Mouse (Mus musculus): ENCODE results near the gene Tmcc2.

Gene Tmcc2

GRCm38 (mm10) chr1:132391580-132392022 is 520 bp upstream of the Tmcc2 start:
- in situ Hi-C loops (cut with MboI; ENCODE audit: low sequenced_read_pairs), result no loop called here

DNA sequence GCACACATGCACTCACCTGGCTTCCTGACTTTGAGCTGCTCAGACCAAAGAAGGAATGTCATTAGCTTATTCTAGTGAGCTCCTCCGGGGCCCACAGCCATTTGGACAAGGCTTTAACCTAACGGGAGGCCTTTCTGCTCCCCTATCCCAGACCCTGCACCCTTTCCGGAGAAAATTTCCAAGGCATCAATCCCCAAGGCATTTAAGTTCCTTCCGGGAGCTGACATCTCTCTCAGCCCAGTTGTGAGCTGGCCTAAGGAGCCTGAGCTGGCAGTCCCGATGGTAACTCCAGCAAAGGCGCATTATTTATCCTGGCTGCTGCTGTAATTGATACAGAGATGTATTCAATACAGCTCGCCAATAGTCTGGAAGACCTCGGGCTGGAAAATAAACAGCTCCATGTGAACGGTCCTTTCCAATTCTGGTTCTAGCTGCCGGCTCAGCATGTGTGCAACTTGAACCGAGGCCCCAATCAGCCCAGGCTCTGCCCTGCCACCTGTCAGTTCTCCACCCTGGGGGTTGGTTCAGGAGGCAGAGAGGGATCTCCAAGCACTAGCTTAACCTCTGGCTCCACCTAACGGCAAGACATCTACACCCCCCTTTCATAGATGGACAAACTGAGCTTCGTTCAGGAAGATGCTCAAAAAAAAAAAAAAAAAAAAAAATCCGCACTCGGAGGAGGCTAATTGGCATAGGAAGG is 1.0 kb downstream of the Tmcc2 start:
- in situ Hi-C loops (cut with MboI; ENCODE audit: low sequenced_read_pairs), result no loop called here

DNA sequence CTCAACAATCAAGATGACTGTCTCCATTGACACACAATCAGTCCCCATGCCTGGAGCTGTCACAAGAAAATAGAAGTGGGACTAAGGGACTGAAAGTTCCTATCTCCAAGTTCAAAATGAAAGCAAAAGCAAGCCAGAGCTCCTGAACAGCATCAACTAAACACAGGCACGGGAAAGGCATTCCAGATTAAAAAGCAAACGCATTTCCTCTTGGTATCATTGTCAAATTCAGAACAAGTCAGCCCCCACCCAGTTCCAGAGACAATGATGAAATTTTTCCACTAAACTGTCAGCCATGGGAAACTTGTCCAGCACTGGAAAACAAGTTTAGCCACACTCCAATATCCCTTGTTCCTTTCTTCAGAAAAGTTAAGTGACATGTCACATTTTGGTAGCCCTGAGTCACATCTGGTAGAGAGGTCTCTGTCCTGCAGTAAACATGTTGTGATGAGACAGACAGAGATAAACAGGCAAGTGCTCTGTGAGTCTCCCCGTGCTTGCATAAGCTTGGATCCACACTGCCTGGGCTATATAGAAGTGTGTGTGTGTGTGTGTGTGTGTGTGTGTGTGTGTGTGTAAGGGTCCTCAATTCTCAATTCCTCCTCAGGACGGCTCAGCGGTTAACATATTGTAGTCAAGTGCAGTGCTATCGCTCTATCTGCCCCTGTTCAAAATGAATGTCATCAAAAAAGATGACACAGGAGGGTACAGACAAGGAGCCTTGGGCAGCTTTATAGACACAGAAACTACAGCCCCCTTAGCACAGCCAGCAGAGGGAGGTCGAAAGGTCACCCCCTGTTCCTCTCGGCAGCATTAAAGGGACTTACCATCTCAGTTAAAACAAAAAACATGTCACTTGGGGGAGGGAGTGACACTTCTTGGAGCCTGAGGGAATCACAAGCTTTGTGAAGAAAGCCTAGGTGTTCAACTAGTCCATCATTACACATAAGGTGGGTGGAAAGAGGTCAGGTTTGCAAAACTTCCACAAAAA is 2.0 kb downstream of the Tmcc2 start:
- in situ Hi-C loops (cut with MboI; ENCODE audit: low sequenced_read_pairs), result no loop called here

GRCm38 (mm10) chr1:132387943-132388342 is 3.1 kb downstream of the Tmcc2 start:
- in situ Hi-C loops (cut with MboI; ENCODE audit: low sequenced_read_pairs), result no loop called here

DNA sequence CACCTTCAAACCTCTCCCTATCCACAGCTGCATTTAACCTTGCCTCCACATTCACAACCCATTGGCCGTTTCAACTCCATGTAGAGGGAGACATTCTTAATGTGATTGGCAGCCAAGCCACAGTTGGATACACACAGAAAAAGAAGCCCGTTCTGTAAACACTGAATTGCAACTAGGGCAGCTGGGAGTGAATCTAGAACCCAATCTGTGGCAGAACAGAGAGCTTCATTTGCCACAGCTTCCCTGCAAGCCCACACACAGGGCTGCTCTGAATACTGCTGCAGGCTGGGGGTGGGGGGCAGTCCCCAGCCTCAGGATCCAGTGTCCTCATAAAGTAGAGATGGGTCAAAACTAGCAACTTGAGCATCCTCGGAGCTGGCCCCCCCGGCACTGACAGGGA is 4.8 kb downstream of the Tmcc2 start:
- in situ Hi-C loops (cut with MboI; ENCODE audit: low sequenced_read_pairs), result no loop called here

GRCm38 (mm10) chr1:132385711-132386110 is 5.4 kb downstream of the Tmcc2 start:
- in situ Hi-C loops (cut with MboI; ENCODE audit: low sequenced_read_pairs), result no loop called here

GRCm38 (mm10) chr1:132385266-132385665 is 5.8 kb downstream of the Tmcc2 start:
- in situ Hi-C loops (cut with MboI; ENCODE audit: low sequenced_read_pairs), result no loop called here

GRCm38 (mm10) chr1:132384001-132384554 is 7.0 kb downstream of the Tmcc2 start:
- in situ Hi-C loops (cut with MboI; ENCODE audit: low sequenced_read_pairs), result no loop called here

DNA sequence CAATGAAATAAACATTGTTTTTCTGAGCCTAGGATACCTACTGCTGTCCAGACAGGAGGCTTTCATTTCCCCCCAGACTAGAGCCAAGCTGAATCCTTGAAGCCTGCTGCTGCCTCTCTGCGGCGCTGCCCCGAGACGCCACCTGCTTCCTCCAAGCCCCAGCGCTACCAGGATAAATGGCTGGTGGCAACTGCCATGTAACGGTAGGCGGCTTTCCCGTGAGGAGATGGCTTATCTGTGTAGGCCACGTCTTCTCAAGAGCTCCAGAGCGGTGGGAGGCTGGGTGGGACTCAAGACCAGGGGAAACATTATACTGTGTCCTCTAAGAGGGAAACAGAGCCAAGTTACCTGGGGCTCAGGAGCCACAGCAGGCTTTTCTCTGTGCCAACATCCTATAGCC is 9.2 kb downstream of the Tmcc2 start:
- in situ Hi-C loops (cut with MboI; ENCODE audit: low sequenced_read_pairs), result no loop called here

DNA sequence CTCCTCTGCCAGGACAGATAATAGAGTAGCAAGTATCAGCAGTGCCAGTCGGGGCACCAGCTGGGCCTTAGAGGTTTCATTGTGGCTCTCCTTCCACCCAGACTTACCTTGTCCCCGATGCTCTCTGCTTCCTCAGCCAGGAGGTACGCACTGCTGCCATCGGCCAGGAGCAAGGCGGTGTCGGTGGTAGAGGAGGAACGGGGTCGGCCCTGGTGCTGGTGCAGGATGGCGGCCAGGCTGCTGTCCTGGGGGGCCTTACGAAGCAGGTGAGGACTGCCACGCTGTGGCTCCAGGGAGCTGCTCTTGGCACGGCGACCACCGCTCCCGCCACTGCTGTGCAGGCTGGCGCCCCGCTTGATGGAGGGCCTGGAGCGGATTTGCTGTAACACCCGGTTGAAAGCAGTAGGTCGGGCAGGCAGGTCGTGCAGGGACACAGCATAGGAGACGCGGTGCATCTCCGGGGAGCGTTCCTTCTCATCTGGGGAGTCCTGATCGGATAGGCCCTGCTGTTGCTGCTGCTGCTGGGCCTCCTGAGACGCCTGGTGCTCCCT is 10.5 kb downstream of the Tmcc2 start:
- in situ Hi-C loops (cut with MboI; ENCODE audit: low sequenced_read_pairs), result no loop called here

DNA sequence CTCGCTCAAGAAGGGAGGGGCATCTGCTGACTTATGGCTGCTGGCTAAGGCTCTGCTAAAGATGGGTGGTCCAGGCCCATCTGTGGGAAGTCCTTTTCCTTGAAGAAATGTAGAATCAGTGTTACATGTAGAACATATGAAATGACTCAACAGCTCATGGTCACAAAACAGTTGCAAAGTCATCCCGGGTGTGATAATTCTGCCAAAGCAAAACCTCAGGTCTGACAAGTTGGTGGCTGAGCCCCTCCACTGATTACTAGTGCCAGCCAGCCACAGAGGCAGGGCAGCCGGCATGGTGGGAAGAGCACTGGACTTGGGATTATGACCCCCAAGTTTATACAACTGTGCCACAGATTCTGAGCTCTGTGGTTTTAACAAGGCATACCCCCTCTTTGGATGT is 13.3 kb downstream of the Tmcc2 start:
- in situ Hi-C loops (cut with MboI; ENCODE audit: low sequenced_read_pairs), result no loop called here

GRCm38 (mm10) chr1:132377055-132377365 is 14.1 kb downstream of the Tmcc2 start:
- in situ Hi-C loops (cut with MboI; ENCODE audit: low sequenced_read_pairs), result no loop called here

DNA sequence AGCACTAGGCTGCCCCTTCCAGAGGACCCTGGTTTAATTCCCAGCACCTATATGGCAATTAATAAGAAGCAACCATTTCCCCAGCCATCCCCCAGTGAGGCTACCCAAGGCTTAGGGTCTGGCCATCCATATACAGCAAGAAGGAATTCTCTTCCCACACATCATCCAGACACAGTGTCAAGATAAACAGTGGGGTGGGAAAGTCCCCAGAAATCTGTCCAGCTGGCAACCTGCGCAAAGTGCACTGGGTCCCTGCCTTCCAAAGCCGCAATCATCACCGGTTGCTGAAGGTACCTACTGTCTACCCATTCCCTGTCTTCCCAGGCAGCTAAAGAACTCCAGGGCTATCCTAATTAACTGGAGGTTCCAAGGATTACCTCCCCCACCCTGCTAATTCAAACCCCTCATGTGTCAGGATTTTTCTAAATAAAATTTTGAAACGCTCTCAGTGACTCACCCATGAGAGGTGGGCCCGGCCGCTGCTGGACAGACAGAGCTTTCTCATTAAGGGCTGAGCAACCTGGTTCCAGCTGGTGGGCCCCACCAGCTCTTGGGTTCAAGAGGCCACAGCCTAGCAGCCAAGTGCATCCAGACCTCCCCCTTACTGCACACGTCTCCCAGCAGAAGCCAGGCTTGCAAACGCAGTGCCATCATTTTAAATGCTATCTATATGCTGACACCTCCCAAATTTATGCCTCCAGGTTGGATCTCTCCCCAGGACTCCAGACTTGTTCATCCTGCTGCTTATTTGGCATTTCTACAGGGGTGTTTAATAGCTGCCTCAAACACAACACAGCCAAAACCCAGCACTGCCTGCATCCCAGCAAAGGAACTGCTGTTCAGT is 14.6 kb downstream of the Tmcc2 start:
- in situ Hi-C loops (cut with MboI; ENCODE audit: low sequenced_read_pairs), result no loop called here

GRCm38 (mm10) chr1:132375256-132375655 is 15.8 kb downstream of the Tmcc2 start:
- in situ Hi-C loops (cut with MboI; ENCODE audit: low sequenced_read_pairs), result no loop called here

DNA sequence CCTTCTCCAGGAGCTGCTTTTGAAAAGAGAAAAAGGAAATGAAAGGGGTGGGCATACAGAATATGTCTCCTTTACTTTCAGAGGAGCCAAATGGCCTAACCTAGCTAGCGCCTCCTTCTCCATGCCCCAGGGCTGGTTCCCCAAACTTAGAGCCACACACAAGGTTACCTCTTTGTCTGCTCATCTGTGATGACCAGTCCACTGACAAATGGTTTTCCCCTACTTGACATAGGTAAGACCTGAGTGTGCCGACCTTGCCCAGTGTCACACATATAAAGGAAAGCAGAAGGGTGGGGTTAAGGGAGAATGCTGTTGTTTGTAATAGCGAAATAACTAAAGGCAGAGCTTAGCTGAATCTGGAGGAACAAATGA is 16.2 kb downstream of the Tmcc2 start:
- in situ Hi-C loops (cut with MboI; ENCODE audit: low sequenced_read_pairs), result no loop called here

- in situ Hi-C loops (cut with MboI; ENCODE audit: low sequenced_read_pairs), result no loop called here
Observed at GRCm38 (mm10) chr1:132374140-132374872, 16.8 kb downstream of the Tmcc2 start.

- in situ Hi-C loops (cut with MboI; ENCODE audit: low sequenced_read_pairs), result no loop called here
Observed at GRCm38 (mm10) chr1:132372896-132373534, 18.1 kb downstream of the Tmcc2 start.

- in situ Hi-C loops (cut with MboI; ENCODE audit: low sequenced_read_pairs), result no loop called here
Observed at GRCm38 (mm10) chr1:132372354-132372753, 18.7 kb downstream of the Tmcc2 start.

DNA sequence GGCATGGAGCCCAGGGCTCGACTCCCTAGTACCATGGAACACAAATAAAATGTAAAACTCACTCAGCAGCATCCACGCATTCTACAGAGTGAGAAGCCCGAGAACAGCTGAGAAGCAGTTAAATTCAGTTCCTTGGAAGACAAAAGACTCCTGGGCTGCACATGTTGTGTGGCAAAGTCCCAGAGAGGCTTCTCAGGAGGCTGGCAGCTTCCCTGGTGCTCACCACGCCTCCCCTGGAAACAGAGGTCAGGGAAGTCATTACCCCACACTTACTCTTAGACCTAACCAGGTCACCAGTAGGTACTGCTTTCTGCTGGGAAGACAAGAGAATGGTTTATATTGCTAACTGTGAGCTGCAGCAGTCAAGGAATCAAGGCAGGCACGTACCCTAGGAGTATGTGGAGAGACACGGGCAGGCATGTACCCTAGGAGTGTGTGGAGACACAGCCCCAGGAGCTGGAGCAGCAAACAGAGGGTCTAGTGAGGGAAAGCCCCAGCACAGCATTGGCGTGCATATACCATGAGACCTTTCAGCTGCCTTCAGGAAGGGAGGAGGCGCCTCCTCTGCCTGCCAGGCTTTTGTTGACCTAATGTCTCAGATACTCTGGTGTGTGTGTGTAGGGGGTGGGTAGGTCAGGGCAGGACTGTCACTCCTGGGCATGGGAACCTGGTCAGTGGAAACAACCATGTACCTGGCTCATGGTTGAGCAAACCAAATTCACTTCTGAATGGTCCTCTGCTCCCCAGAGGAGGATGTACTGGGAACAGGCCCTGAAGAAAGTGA is 19.6 kb downstream of the Tmcc2 start:
- in situ Hi-C loops (cut with MboI; ENCODE audit: low sequenced_read_pairs), result no loop called here

All from CH12F3 (cell line).